Mouse (Mus musculus): ENCODE measurements at regions not wholly inside any gene's neighbourhood (a gene's known extent, or its start where the extent isn't known, plus 50 kb on each side); places are given as distances from the start of the nearest gene placed in this dataset.
A peak's percentile ranks its signal among the peaks of the same experiment; 100 is the strongest.

DNA sequence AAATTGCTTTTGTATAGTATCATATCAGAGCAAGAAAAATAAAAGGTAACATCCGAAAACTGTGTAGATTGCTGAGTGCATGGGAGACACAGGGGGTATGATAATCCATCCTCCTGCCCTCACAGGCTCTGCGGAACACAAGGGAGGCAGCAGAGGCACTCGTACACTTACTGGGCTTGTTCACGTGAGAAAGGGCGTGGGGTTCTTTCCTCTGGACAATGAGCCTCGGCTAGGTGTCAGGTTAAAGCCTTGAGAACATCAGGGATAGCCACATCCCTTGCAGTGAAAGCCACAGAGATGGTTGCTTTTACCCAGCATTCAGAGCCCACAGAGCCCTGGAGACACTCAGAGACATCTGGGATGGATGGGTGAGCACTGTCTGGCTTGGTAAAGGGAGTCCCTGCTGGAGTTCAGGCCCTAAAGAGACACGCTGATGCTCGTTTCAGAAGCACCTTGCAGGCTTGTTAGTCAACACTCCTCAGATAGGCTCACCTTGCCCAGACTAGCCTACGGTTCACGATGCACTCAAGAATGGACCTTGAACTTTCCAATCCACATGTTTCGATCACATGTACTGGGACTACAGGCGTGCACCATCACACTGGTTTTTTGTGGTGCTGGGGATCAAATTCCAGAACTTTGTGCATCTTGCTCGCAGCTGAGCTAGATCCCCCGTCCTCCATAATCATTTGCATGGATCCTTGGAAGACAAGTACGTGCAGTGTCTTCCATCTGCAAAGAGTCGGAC lies 83.5 kb upstream of the Spin1 start:
- DNase-seq: no peak

DNA sequence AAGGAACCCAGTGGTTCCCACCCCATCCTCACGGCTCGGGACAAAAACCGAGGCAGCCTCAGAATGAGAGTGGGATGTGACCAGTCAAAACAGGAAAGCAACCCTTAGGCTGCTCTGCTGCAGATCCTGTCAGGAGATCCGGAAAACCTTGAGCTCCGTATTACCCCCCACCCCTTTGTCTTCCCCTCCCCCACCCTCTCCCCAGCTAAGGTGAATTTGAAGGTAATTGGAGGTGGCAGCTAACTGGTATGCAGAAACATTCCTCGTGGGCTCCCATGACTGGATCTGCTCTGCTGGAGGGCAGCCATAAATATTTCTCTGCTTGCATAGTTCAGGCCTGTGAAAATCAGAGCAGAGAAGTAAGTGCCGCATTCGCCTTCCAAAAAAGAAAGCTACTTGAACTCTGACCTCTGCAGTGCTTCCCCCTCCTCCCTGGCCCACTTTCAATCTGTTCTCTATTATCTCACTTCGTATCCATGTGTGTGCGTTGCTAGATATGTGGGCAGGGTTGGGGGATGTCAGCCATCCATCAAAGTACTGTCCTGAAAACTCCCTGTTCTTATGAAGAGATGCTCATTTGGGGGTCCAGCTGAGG lies 82.9 kb upstream of the Spin1 start:
- DNase-seq: peak; percentile 19

DNA sequence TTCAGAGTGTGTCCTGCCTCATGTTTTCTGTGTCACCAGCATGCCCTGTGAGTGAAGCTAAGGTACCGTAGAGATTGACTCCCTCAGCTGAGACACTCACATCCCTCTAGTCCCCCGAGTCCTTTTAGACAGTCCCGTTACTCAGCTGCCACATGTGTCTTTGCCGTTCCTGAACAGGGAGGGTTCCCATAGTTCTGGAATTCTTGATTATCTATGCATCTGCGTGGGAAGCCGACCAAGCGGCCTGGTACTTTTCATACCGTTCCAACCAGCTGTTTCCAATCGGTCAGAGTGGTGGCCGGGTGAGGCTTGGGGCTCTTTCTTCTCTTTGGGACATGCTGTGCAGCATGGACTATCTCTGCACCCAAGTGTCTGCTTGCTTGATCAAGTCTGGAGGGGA lies 82.3 kb upstream of the Spin1 start:
- no peak for DNase-seq

DNA sequence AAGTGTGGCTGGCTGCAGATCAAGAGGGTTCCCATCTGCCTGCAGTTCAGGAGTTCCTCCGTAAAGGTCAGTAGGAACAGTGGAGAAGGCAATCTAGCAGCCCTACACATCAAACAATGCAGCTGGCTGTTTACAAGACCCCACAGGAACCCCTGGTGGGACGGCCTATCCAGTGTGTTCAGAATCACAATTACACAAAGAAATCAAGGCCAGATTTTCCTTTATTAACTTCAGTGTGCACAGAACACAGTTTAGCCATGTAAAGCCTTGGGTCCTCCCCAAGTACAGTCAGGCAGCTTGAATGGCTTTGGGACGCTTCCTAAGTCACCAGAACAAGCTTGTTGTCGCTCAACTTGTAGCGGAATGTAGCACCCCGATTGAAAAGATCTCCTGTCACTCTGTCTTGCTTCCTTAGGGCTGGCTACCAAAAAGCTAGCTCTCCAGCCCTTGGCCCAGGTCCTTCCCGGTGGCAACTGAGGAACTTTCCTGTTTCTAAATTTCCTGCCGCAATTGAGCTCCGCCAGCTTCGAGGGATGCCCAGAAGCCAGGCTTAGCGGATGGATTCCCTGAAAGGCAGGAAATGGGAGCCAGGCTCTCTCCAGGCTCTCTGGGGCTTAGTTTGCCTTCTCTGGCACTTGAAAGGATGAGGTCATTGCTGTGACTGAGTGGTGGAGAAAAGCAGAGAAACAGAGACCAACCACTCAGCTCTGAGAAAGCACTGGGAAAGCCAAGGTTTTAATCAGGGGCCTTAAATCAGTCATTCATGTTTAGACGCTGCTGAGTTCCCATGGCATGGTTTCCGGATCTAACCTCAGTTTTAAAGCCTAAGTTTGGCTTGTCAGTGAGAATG lies 78.1 kb upstream of the Spin1 start:
- peak; percentile 28 for DNase-seq

DNA sequence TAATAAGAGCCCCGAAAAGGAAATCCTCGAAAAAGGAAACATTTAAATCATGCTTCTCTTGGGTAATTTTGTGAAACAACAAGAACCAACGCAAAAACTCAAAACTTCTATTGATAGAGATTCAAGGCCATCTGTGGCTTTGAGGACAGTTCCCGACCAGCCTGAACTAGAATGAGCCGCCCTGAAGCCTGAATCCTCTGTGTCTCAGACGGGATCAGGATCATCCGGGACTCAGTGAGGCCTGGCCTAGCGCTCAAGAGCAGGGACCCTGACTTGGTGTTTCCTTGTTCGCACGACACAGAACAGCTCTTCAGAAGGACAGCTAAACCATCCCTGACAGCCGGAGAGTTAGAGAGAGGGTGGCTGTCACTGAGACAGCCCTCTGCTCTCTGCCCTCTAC lies 77.4 kb upstream of the Spin1 start:
- DNase-seq: no peak

DNA sequence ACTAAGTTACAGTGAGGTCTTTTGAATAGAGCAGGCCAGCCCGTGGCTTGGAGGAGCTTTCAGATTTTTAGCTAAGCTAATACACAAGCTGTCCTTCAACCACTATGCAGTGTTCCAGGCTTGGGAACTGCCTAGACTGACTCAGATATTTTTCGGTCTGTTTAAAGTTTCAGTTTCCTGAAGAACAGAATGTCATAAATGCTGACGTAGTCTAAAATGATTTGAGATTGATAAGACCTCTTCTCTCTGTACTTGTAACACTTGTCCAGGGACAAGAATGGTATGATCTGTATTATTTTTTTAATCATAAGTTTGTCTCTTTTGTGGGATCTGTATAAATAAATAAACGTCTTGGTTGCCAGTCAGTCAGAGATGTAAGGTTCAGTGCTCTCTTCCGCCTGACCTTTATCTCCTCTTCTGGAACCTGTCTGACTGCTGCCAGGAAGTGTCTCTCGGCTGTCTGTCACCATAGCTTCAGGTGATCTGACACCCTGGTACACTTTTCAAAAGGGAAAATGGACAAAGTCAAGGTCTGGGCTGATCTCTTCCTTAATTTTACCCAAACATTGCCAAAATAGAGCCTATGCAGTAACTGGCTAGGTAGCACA lies 74.3 kb upstream of the Spin1 start:
- DNase-seq: no peak

DNA sequence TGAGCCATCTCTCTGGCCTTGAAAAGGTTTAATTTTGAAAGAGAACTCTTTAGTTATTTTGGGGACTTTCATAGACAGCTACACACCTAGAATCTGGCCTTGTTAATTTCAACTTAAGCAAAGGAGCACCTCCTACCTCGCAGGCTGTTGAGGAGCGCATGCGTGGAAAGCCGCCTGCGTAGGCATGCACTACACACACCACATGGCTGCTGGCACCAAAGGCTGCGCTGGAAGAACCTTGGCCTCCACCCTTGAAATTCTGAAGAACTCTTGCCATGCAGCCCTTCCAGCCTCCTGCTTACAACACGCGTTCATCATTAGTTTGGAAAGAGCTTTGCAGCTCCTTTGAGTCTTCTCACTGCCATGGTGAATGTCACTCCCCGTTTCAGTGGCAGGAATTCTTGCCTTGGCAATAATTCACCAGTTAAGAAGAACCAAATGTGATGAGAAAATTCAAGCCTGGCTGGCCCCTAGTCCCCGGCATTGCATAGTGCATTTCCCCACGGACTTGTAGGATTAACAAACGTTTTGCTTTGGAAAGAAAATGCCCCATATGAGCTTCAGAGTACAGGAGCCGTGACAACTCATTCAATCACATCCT lies 62.7 kb upstream of the Spin1 start:
- DNase-seq: peak; percentile 40

DNA sequence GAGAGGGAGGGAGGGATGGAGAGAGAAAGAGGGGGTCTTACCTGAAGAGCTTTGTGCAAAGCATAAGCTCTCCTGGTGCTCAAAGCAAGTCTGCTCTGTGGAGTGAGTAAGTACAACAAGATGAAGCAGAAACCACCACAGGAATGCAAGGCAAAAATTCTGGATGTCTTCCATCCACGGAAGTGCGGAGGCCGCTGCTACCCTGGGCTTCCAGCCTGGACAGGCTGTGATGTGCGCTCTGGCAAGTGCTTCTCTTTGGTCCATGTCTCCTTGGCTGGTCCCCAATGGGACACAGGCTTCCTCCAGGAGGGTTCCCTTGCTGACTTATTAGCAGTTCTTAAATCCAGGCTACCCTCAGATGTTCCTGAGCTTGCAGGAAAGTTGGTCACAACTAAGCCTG lies 61.7 kb upstream of the Spin1 start:
- no peak for DNase-seq

DNA sequence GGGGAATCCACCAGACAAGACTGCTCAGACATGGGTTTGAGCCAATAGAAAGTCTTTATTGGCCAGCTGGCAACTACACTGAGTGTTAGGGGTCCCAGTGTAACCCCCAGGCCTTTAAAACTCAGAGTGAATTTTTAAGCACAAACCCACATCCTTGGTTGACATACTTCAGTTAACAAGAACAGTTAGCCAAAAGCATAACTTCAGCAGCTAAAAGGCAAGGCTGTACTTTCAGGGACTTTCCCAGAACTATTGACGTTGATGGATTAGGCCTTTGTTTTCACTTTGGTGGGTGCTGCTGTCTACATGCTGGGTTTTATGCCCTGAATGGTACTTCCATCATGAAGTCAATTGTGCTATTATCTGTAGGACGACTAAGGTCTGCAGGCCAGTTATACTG lies 59.6 kb upstream of the Spin1 start:
- no peak for DNase-seq

DNA sequence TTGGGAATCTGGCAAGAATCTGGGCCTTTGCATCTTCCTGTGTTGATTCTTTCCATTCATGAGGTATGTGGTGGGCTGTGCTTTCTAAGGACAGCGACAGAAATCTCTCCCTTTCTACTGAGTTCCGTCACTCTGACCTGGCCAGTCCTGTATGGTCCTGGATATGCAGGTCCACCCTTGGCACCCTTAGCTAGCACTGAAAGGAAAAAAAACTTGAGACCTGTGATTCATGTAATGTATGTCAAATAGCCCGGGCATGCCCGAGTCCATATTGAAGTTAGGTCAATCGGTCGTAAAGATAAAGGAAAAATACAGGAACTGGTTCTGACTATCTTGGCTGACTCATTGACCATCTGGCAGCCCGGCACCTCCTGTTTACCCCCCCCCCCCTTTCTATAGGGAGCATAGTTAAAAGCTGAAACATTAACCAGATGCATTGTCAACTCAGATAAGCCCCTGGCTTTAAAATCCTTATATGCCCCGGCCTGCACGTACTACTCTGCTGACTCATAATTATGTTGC lies 57.7 kb upstream of the Spin1 start:
- no peak for DNase-seq
